Mouse (Mus musculus): ENCODE data around the gene Ufd1. TPM values are rescaled to one million over a fixed set of nuclear protein-coding genes. Genes with fewer than 3 reads are reported as not detected.

Ufd1 gene
- 100 to 1,000 TPM; 120 to 130 TPM for total RNA-seq (2021)
- long read RNA-seq, experiment 1, transcript Ufd1-201 (12 exons, 1,996 nt), result major isoform, 77 of 107 reads
- long read RNA-seq, experiment 1, partial matches to known transcripts, result 5 of 107 reads
- long read RNA-seq, experiment 1, other reads (novel, unspliced or antisense), result 24 of 107 reads
- long read RNA-seq, experiment 2, transcript Ufd1-201 (12 exons, 1,996 nt), result major isoform, 90 of 112 reads
- long read RNA-seq, experiment 2, partial matches to known transcripts, result 2 of 112 reads
- long read RNA-seq, experiment 2, other reads (novel, unspliced or antisense), result 19 of 112 reads

DNA sequence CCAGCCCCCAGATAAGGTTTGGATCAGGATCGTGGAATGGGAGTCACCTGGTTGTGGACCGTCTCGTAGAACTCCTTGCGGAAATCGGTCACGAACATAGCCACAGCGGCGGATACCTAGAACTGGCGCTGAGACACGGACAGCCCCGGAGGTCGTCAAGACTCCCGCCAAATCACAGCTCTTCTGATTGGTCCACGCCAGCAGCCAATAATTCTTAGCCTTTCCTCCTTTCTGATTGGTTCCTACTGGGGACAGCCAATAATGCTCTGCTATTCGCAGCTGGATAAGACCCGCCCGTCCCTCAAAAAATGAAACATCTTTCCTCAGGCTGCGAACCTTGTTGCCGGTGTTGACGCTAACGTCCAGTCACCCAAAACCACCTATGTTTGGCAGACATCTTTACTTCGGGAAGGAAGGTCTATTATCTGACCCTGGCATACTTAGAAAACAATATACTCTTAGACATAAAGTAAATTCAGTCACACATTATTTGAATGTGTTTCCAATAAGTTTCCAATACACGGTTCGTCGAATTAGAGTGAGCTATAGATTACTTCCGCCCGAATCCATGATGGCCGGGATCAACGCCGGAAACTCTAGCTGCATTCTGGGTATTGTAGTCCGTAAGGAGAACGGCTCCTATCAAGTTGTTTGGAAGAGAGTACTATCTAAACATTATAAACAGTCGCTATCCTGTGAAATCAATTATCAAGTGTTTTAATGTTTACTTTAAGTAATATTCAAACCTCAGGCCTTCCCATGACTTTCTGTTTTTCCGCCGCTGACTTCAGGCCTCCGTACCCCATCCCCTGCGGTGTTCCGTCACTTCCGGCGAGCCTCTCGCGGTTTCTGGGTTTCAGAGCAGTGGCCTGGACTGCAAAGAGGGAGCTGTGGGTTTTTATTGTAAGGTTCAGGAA lies at the start of gene Ufd1, which contains the start of gene Cdc45:
Gene Ufd1, plus strand, starts transcription at position 312 of the 917 bp plus-strand sequence.
Gene Cdc45, minus strand, starts transcription at position 520 of the 917 bp plus-strand sequence.
- DNase-seq (ENCODE audit: low spot score in 2 of 2), result peak; percentile 44 to 75

DNA sequence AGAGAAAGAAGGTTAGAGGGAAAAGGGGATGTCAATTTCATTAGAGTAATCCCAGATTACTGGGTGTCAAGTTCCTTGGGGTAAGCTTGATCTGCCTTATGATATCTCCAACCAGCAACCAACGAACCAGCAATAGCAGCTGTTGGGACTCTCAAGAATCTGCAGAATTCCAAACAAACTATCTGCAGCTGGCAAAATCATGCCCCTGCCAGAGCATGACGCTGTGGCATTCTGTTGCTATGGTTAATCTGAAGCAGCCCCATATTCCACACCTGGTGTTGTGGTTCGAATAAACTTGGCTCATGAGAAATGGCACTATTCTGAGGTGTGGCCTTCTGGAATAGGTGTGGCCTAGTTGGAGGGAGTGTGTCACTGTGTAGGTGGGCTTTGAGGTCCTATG lies 48.6 kb upstream of the Ufd1 start:
- DNase-seq (ENCODE audit: low spot score in 2 of 2), result no peak

DNA sequence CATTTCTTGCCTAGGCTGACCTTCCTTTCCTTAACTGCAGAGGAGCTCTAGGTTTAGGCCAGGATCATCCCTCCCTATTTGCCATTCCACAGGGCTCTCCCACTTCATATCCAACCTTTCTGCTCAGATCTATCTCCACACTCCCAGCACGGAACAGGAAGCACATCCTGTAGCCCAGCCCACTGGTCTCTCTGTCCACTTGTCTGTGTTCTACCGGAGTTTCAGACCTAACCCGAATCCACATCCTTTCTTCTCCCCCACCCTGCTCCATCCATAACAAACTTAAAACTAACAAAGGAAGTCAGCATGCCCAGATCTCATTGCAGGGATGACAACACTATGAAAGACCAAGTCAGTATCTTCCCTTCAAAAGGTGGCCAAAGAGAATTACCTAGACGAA lies 45.2 kb upstream of the Ufd1 start:
- no peak for DNase-seq (ENCODE audit: low spot score in 2 of 2)

DNA sequence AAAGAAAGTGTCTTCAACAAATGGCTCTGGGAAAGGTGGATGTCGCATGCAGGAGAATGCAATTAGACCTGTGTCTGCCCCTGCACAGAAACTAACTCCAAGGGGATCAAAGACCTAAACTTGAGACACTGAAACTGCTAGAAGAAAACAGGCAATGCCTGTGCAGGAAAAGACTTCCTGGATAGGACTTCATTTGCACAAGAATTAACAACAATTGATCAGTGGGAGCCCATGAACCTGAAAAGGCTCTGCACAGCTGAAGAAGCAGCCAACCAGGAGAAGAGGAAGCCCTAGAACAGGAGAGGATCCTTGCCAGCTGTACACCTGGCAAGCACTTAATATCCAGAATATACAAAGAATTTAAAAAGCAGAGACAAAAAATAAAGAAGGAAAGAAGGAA lies 42.1 kb upstream of the Ufd1 start:
- no peak for DNase-seq (ENCODE audit: low spot score in 2 of 2)

DNA sequence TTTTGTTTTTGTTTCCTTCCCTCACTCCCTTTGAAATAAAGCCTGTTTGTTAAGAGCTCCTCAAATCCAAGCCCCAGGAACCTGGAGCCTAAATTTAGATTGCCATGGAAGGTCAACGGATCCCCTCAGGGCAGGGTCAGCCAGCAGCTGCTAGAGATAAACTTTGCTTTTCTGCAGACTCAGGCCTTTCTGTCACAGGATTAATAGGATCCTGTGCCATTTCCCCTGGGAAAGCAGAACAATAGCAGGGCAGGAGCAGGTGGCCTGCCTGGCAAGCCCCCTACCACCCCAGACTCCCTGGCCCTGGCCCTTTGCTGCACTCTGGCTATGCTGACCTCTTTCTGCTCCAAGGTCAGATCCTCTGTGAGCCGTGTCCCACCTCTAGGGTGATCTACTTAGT lies 37.6 kb upstream of the Ufd1 start:
- no peak for DNase-seq (ENCODE audit: low spot score in 2 of 2)

DNA sequence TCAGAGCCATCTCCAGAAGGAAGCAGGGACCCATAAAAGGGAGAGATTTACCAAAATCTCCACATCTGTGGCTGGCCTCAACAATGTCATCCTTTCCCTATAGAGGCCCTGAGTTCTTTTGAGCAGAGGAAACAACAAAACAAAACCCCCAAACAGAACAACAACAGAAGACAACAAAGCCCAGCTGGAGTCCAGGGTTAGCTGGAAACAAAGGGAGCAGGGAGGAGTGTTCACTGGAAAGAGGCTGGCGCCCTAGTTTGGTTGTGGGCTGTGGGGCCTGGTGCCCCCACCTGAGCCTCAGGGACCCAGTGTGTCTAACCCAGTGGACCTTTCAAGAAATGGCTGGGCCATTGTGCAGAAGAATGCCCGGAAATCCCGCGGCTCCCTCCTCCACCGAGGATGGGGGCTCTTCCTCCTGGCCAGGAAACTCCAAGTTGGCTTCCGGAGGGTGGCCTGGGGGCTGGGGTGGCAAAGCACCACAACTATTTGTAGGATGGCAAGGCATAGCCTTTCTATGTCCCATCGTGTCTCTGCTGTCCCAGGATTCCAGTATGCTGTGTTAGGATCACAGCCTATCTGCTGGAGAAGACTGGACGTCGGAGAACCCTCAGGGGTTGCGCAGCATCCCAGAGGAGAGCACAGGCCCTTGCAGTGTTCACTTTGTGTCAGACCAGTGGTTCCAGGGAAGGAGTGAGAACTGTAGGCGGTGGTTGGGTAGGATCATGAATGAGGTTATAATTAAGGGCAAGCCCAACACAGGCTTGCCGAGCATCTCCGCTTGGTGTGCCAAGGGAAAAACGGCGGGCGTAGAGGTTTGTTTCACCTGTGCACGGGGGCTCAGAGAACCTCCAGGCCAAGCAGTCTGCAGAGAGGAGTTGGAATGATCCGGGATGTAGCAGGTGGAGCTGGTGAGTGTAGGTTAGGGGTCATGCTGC lies 35.7 kb upstream of the Ufd1 start:
- DNase-seq (ENCODE audit: low spot score in 2 of 2), result no peak

DNA sequence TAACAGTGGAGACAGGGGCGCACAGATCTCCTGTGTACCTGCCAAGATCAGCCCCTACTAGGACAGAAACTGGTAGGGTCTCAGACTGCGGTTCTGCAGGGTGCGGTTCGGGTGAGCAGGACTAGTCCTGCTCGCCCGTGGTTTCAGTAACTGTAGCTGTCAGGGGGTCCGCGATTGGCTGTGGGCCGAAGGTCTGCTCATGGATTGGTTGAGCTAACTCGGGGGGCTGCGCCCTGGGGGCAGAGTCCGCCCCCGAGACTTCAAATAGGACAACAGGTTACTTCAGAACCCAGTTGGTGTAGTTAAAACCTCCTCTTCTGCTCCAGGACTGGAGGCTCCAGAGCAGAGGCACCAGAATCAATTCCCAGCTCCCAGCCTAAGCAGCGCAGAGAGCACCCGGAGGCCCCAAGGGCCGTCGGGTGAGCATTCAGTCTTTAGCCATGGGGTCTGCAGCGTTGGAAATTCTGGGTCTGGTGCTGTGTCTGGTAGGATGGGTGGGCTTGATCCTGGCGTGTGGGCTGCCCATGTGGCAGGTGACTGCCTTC lies 35.0 kb upstream of the Ufd1 start, which contains the start of gene Cldn5:
Gene Cldn5, plus strand, starts transcription at position 292 of the 545 bp plus-strand sequence.
- no peak for DNase-seq (ENCODE audit: low spot score in 2 of 2)

DNA sequence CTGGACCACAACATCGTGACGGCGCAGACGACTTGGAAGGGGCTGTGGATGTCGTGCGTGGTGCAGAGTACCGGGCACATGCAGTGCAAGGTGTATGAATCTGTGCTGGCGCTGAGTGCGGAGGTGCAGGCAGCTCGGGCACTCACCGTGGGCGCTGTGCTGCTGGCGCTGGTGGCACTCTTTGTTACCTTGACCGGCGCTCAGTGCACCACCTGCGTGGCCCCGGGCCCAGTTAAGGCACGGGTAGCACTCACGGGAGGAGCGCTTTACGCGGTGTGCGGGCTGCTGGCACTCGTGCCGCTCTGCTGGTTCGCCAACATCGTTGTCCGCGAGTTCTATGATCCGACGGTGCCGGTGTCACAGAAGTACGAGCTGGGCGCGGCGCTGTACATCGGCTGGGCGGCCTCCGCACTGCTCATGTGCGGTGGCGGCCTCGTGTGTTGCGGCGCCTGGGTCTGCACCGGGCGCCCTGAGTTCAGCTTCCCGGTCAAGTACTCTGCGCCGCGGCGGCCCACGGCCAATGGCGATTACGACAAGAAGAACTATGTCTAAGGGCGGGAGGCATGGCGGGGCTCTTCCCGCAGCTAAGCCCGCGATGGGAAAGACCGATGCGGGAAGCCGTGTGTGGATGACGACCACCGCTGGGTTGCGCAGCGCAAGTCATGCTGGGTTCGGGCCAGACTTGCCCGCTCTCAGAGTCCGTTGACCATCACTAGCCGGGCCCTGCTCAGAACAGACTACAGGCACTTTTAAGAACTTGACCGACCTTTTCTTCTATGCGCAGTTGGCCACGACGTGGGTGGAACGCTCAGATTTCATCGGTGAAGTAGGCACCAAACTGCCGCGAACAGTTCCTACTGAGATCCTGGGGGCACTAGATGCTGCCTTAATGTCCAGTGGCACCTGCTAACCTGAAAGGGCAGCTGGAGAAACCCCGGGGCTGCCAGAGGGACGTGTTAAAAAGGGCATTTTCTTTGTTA lies 34.2 kb upstream of the Ufd1 start:
- DNase-seq (ENCODE audit: low spot score in 2 of 2), result no peak

DNA sequence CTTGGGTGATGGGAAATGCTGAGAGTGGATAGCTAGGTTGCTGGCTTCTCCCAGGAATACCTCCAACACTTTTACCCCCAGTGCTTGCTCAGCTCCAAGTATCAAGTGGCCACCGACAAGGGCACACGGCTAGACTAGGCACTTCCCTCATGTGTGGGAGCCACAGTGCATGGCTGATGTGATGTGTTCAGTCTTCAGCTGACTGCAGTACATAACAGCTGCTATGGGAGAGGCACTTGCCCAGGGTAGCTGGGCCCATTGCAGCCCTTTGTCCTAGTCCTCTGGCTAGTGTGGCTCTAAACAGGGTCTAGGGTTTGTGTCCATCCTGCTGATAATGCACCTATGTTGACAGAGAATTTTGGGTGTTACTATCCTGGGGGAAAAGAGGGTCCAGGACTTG lies 33.1 kb upstream of the Ufd1 start:
- DNase-seq (ENCODE audit: low spot score in 2 of 2), result no peak

DNA sequence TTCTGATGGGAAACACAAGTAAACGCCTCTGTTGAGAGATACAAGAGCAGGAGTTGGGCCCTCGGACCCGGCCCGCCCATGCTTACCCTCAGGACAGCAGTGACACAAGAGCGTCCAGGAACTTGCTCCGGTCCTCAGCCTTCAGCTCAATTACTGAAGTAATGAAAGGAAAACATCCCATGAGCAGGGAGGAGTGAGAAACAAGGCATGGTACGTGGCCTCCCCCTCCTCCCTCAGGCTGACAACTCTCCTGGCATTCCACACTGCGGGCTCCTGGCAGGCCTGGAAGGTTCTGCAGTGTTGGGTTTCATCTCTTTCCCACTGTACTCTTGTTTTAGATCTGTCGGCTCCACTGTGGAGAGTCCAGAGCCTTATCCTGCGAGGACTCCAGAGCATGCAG lies 29.8 kb upstream of the Ufd1 start:
- no peak for DNase-seq (ENCODE audit: low spot score in 2 of 2)

DNA sequence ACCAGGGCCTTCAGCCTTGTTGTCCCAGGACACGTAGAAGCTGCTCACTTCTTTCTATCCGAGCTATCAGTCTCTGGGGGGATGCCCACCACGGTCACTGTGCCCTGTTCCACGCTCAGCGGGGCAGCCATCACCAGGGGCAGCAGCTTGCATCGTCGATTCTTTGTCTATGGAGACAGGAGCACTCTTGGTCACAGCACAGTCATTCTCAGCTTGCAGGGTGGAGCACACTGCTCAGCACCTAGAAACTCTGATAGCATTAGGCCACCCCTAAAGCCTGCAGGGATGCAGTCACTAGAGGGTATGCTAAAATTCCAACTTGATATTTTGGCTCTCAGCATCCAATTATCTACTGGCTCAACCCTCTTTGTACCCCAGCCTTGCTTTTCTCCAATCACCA lies 26.6 kb upstream of the Ufd1 start:
- no peak for DNase-seq (ENCODE audit: low spot score in 2 of 2)

DNA sequence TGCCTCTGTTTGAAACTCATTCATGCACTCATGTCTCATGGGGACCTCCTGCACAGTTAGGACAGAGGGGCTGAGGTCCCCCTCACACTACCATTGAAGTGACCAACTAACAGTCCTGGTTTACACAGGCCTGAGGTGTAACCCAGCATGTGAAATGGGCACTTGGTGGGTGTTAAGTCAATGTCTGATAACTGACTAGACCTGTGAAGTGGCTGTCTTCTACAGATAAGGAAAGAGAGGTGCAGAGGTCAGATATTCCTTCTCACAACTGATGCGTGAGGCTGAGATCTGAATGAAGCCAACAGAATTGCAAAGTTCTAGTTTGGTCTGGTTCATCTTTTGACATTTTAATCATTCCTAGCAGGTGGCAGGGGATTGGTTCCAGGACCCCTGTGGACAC lies 26.1 kb upstream of the Ufd1 start:
- DNase-seq (ENCODE audit: low spot score in 2 of 2), result no peak

DNA sequence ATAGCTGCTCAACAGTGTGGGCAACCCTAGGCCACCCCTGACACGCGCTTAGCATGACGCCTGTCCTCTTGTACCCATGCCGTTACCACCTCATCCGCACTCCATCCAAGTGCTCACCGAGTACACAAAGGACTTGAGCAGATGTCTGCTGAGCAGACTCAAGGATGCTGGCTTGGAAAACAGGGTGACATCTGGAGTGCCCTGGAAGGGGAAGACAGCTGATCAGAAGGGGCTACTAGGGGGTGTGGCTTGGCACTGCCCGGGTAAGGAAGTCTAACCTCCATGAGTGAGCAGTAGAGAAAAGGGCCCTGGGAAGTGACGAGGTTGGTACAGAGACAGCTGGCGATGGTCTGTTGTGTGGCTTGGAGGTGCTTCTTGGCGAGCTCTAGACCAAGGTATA lies 24.9 kb upstream of the Ufd1 start:
- no peak for DNase-seq (ENCODE audit: low spot score in 2 of 2)

DNA sequence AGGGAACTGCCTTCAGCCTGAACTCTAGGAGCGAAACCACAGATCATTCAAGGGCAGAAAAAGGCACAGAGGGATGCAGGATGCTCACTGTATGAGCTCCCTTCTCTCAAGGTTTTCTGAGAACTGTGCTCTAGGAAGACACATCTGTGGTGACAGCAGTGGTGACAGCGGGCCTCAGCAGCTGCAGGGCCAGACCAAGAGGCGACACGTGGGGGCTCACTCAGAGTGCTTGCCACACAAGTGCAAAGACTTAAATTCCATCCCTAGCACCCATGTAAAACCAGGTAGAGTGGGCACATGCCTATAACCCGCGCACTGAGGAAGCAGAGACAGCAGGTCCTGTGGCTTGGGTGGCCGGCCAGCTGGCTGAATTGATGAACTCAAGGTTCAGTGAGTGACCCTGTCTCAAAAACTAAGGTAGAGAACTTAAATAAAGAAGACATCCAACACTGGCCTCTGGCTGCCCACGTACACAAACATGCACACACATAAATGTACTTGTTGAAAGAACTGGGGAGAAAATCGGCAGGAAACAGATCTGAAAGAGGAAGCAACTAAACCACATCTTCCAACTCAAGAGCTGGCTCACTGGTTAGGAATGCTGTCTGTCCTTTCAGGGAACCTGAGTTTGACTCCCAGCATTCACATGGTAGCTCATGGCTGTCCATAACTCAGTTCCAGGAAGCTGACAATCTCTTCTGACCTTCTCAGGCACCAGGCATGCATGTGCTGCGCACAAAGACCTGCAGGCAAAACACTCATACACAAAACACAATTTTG lies 22.8 kb upstream of the Ufd1 start:
- DNase-seq (ENCODE audit: low spot score in 2 of 2), result no peak

DNA sequence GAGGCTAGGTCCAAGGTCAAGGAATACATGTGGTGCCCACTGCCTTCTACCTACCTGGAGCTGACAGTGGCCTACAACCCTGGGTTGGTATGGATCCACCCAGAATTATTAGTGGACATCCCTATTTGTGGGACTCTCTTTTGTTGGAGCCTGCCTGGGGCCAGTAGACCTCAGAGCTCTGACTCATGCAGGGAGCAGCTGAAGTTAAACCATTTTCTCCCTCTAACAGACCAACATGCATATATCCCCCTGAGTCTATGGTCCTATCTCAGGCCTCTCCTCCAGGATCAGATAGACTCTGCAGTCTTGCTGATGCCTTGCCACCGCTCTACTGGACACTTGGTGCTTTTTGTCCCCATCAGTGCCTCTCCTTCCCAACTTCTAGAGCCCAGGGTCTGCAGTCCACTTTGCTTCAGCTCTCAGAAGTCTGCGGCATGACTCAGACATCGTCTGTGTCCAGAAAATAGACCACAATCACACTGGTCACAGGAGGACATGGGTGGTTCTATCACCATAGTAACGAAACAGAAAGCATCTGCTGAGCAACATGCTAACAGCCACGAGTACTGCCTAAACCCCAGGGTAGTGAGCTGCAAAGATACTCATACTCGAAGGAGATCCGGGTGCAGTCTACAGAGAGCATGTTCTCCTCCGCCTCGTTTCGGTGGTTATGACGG lies 16.2 kb upstream of the Ufd1 start:
- no peak for DNase-seq (ENCODE audit: low spot score in 2 of 2)

DNA sequence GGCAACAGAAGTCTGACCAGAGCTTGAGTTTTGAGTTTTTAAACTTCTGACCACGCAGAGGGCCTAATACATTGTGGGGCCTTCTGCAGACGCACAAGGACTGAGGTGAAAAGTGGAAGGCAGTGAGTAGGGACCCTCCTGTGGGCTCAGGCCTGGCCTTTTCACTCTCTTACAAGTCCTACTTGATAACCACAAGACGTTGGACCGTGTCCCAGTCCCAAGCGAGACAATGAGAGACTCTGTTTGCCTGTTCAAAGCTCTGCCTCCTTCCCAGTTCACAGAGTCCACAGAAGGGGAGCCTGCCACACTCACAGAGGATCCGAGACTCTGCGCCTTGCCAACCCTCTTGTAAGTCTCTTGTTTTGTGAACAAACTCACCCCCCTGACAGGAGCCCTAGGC lies 14.9 kb upstream of the Ufd1 start:
- DNase-seq (ENCODE audit: low spot score in 2 of 2), result no peak

DNA sequence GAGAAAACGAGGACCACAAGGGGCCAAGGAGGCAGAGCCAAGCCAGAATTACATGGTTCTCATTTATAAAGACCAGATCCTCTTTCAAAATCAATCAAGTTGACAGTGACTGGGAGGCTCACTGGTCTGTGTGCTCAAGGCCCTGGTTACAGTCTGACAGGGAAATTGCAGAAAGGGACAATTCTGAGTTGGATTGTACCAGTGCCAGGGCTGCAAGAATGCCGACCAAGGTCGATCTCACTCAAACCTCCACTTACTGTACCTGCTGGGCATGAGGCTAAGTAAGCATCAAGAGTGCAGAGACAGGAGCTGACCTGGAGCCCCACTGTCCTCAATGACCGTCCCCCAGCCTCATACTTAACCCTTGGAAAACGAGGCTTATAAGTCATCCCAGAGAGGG lies 13.4 kb upstream of the Ufd1 start:
- no peak for DNase-seq (ENCODE audit: low spot score in 2 of 2)

DNA sequence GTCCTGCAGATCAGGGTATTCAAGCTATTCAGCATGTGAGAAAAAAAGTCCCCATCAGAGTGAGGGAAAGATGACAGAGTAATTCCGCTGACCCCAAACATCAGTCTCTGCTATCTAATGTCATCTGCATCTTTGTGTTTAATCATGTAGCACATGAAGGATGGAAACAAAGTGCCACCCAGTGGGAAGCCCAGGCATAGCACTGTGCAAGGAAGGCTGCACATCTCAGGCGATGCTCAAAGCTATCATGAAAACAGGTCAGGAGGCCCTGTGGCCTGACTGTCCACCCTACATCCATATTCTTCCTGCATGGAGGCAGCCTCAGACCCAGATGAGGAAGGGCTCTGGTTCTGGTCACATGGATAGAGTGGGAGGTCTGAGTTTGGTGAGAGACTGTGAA lies 12.7 kb upstream of the Ufd1 start:
- peak in 1 of 2 experiments; percentile 35 for DNase-seq (ENCODE audit: low spot score in 2 of 2)
